23 mouse cellular contexts compared by ENCODE assay signal in the genomic region with DNA sequence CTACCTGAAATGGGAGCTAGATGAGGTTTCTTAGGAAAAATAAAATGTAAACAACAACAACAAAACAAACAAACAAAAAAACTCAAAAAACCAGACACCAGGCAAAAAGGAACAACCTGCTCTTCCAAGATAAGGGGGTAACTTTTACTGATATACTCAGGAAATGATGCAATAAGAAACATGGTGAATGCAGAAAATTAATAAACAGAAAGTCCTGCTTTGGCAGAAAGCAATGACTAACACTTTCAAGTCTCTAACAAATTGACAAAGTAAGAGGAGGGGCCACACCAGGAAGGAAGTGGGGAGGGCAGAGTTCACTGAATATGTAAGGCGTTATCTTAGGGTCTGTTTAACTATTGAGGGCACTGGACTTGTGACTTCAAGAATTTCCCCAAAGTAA.
A peak's percentile ranks its signal among the peaks of the same experiment; 100 is the strongest.
DNase-seq lines count a peak whose midpoint lies in the region; ATAC-seq lines count a peak whose summit lies in the region.
"Had no signal": no experiment of that assay in that cellular context is flagged by ENCODE, and none has a peak within 500 bp of the region (broad histone marks: within the 10 kb centered on the region; RNA-seq: fewer than 3 reads in every experiment).

No protein-coding gene starts in this region.

- H3K4me2 ChIP-seq in liver, embryonic 15.5 days, result no peak overlapping the region
- H3K4me2 ChIP-seq: forebrain, embryonic 13.5 days; heart, embryonic 12.5 days; hindbrain, embryonic 15.5 days had no signal

- H3K27ac ChIP-seq in liver, embryonic 15.5 days (replicated peaks), result 0 out of 2 replicates have a peak overlapping the region, but pooled peaks have one; percentile 29
- H3K27ac ChIP-seq: forebrain, embryonic 13.5 days; heart, adult 2 months; hindbrain, embryonic 15.5 days had no signal

- H3K4me1 ChIP-seq in liver, embryonic 15.5 days (replicated peaks), result peaks cover 13% of the 10 kb centered on the region
- H3K4me1 ChIP-seq: forebrain, embryonic 13.5 days; hindbrain, embryonic 15.5 days had no signal

- no peaks in the 10 kb centered on the region for H3K27me3 ChIP-seq in liver, embryonic 15.5 days
- H3K27me3 ChIP-seq: CH12.LX; forebrain, embryonic 13.5 days; heart, embryonic 12.5 days; hindbrain, embryonic 15.5 days had no signal

- H3K9me3 ChIP-seq in liver, embryonic 15.5 days (replicated peaks), result no peaks in the 10 kb centered on the region
- H3K9me3 ChIP-seq: hindbrain, embryonic 15.5 days had no signal

- intact Hi-C loops in heart, postnatal 25 days (cut with DNase I), result no loop called here

- DNase-seq in heart, adult 11 months, result peak; percentile 8
- DNase-seq in heart, postnatal 25 days (ENCODE audit: low spot score), result no peak
- peak; percentile 83 for DNase-seq in 416B (ENCODE audit: low read depth)
- no peak for DNase-seq in cerebellum, adult 8-10 months
- no peak for DNase-seq in right cerebral cortex, adult 2 months (ENCODE audit: low spot score in 2 of 2)
- DNase-seq: adrenal gland, adult 8-10 months; adrenal gland, postnatal 36 days; cerebellum, adult 11 months; cerebellum, adult 9-10 months; cerebellum, postnatal 25 days; forebrain, postnatal 0 days; gastrocnemius, postnatal 10 days; heart, adult 2 months; heart, postnatal 36 days had no signal

- 7% methylated on average over 1 of the region's 1 CpGs for WGBS in liver, embryonic 15.5 days (ENCODE audit: insufficient replicate concordance)

- peak; percentile 52; the same call in 1 of the 2 replicates for ATAC-seq in common myeloid progenitor, adult 5-6 weeks (replicated peaks; ENCODE audit: low read depth, poor library complexity, severe bottlenecking)
- ATAC-seq in liver, embryonic 15.5 days (ENCODE audit: insufficient read depth), result peak; percentile 52
- no peak for ATAC-seq in frontal cortex, adult (ENCODE audit: low TSS enrichment)
- ATAC-seq: forebrain, embryonic 13.5 days; forebrain, postnatal 0 days; intestine, embryonic 16.5 days had no signal

- H3K9ac ChIP-seq in liver, embryonic 15.5 days, result no peak overlapping the region
- H3K9ac ChIP-seq: forebrain, embryonic 13.5 days; forebrain, postnatal 0 days; heart, embryonic 12.5 days; hindbrain, embryonic 15.5 days had no signal

- H3K36me3 ChIP-seq in liver, embryonic 15.5 days (replicated peaks), result no peaks in the 10 kb centered on the region
- H3K36me3 ChIP-seq: heart, embryonic 12.5 days; hindbrain, embryonic 15.5 days had no signal

- no peak overlapping the region for H3K4me3 ChIP-seq in liver, embryonic 15.5 days (replicated peaks)
- H3K4me3 ChIP-seq: erythroblast, embryonic 14.5 days; forebrain, embryonic 13.5 days; heart, adult 2 months; heart, embryonic 12.5 days; hindbrain, embryonic 15.5 days had no signal

Comparison
In these comparisons a context has a peak if more than half of its experiments do, and no peak if none do; other contexts are left out.
1. DNase-seq: peak in heart, adult 11 months (single experiment) and 416B (single experiment); none in heart, postnatal 25 days (single experiment), cerebellum, adult 8-10 months (single experiment) and right cerebral cortex, adult 2 months (0 of 2).